Mouse (Mus musculus): ENCODE measurements around the gene Slc22a2. TPM values are rescaled to one million over a fixed set of nuclear protein-coding genes. Genes with fewer than 3 reads are reported as not detected.
A peak's percentile ranks its signal among the peaks of the same experiment; 100 is the strongest.

The Slc22a2 gene
- polyA plus RNA-seq, 1 experiment: not detected

GRCm38 (mm10) chr17:12660572-12661260 lies 76.8 kb downstream of the Slc22a2 start:
- TF ChIP-seq GATA1 (IDR thresholded peaks at IDR 0.05; ENCODE audit: low read length): no peak

GRCm38 (mm10) chr17:12664156-12664555 lies 80.2 kb downstream of the Slc22a2 start:
- no peak for TF ChIP-seq GATA1 (IDR thresholded peaks at IDR 0.05; ENCODE audit: low read length)

GRCm38 (mm10) chr17:12668478-12669362 lies 84.8 kb downstream of the Slc22a2 start:
- TF ChIP-seq GATA1 (IDR thresholded peaks at IDR 0.05; ENCODE audit: low read length): peak; percentile 52

- TF ChIP-seq GATA1 (IDR thresholded peaks at IDR 0.05; ENCODE audit: low read length): no peak
Observed at GRCm38 (mm10) chr17:12669363-12669679, 85.4 kb downstream of the Slc22a2 start.

- no peak for TF ChIP-seq GATA1 (IDR thresholded peaks at IDR 0.05; ENCODE audit: low read length)
Observed at GRCm38 (mm10) chr17:12671029-12671605, 87.2 kb downstream of the Slc22a2 start.

- TF ChIP-seq GATA1 (IDR thresholded peaks at IDR 0.05; ENCODE audit: low read length): no peak
Observed at GRCm38 (mm10) chr17:12672285-12672790, 88.4 kb downstream of the Slc22a2 start.

- TF ChIP-seq GATA1 (IDR thresholded peaks at IDR 0.05; ENCODE audit: low read length): no peak
Observed at GRCm38 (mm10) chr17:12673871-12674270, 89.9 kb downstream of the Slc22a2 start.

GRCm38 (mm10) chr17:12675646-12676045 lies 91.7 kb downstream of the Slc22a2 start, which contains the start of gene Slc22a1:
TSS of gene Slc22a1 (minus strand) at chr17:12675829.
- no peak for TF ChIP-seq GATA1 (IDR thresholded peaks at IDR 0.05; ENCODE audit: low read length)

GRCm38 (mm10) chr17:12677139-12677538 lies 93.2 kb downstream of the Slc22a2 start:
- TF ChIP-seq GATA1 (IDR thresholded peaks at IDR 0.05; ENCODE audit: low read length): no peak

Other genes with a start within 250 kb of the Slc22a2 start
- not detected in 2 replicates for gene Plg, start 205.5 kb upstream of the Slc22a2 start, polyA plus RNA-seq (2012)
- not detected in 2 replicates for gene Slc22a3, start 76.4 kb upstream of the Slc22a2 start, polyA plus RNA-seq (2012)
- not detected in 2 replicates for gene Slc22a1, start 91.7 kb downstream of the Slc22a2 start, polyA plus RNA-seq (2012)
- gene Igf2r, start 185.5 kb downstream of the Slc22a2 start, polyA plus RNA-seq (2012): 7.4 and 7.5 TPM in 2 replicates

All from G1E-ER4 (cell line).